Mouse (Mus musculus): ENCODE results near the gene Prr23a2. TPM values are rescaled to one million over a fixed set of nuclear protein-coding genes. Genes with fewer than 3 reads are reported as not detected.

Prr23a2 gene
- not detected in 2 replicates for polyA plus RNA-seq (2015; fragmentation: Nextera tagmentation; extraction: Ambion mirVana)

DNA sequence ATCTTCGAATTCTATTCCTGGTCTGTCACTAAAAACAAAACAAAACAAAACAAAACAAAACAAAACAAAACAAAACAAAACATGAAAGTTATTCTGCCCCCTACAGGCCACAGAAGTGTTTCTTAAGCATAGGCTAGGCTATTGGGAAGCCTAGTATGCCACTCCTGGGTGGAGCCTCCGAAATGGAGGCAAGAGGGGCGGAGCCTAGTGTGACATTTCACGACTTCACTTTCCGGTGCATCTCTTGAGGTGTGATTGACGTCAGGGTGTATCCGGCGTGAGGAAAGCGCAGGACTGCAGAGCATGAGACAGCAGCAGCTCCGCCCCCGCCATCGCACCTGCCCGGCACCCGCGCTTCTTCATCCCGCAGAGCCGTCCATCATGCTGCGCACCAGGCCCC is at the start of gene Prr23a2:
TSS of gene Prr23a2 (plus strand) at position 285 of the 400 bp plus-strand sequence.

DNA sequence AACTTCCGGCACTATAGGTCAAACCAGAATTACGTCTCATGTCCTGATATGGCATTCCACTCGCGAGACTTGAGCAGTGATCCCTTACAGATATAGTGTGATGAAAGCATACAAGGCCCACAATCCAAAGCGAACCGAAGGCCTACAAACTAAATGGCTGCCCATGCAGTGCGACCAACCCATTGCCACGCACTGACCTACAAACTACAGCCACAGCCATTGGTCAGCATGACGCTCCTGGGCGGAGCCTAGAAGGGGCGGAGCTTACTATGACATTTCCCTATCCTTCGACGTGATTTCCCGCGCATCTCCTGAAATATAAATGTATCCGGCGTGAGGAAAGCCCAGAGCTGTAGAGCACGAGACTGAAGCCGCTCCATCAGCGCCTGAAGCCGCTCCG is 14.2 kb upstream of the Prr23a2 start, which contains the start of gene Prr23a1:
TSS of gene Prr23a1 (plus strand) at position 387 of the 400 bp plus-strand sequence.

DNA sequence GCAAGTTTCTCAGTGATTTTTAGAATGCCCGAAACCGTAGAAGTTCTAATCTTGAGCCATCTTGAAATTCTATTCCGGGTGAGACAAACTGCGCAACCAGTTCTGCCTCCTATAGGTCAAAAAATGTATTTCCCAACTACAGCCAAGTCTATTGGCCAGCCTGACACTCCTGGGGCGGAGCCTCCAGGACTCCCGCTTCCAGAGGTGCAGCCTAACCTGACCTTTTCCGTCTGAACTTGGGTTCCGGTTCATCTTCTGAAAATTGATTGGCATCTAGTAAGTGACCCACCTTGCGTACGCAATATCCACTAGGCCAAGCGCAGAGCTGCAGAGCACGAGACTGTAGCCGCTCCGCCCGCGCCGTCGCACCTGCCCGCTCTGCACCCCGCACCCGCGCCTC is 8.3 kb downstream of the Prr23a2 start, which contains the start of gene Prr23a3:
TSS of gene Prr23a3 (plus strand) at position 197 of the 400 bp plus-strand sequence.

DNA sequence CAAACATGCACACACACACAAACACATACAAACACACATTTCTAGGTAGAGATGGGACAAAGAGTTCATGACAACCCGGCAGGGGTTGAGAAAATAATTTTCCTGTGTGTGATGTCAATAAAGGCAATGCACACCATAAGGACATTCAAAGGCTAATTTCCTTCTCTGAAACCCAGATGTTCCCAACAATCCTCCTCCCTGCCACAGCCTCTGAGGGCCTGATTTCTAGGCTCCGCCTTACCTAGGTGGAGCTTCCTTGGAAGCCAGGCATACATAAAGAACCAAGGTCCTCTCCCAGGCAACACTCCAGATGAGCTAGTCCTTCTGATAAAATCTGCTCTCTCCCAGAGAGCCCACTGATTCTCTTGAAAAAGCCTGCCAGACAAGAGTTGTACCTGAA is 46.5 kb downstream of the Prr23a2 start, which contains the start of gene 7420426K07Rik:
TSS of gene 7420426K07Rik (plus strand) at position 301 of the 400 bp plus-strand sequence.

Other genes with a start within 250 kb of the Prr23a2 start
- not detected in 2 replicates for gene Prr23a1, start 14.0 kb upstream of the Prr23a2 start, polyA plus RNA-seq (2015; fragmentation: Nextera tagmentation; extraction: Ambion mirVana)
- gene Prr23a3, start 8.3 kb downstream of the Prr23a2 start, polyA plus RNA-seq (2015; fragmentation: Nextera tagmentation; extraction: Ambion mirVana): not detected in 2 replicates
- not detected in 2 replicates for gene 7420426K07Rik, start 46.6 kb downstream of the Prr23a2 start, polyA plus RNA-seq (2015; fragmentation: Nextera tagmentation; extraction: Ambion mirVana)
- not detected in 2 replicates for gene Foxl2, start 98.8 kb downstream of the Prr23a2 start, polyA plus RNA-seq (2015; fragmentation: Nextera tagmentation; extraction: Ambion mirVana)
- 25.1 and 28.9 TPM in 2 replicates for gene Faim, start 129.9 kb downstream of the Prr23a2 start, polyA plus RNA-seq (2015; fragmentation: Nextera tagmentation; extraction: Ambion mirVana)
- gene Gm1123, start 179.2 kb downstream of the Prr23a2 start, polyA plus RNA-seq (2015; fragmentation: Nextera tagmentation; extraction: Ambion mirVana): not detected in 2 replicates

Data from spleen, postnatal 0 days (tissue).